Mouse (Mus musculus) adrenal gland, postnatal 10 days (tissue): Measurements from ENCODE around the gene Mei1. TPM values are rescaled to one million over a fixed set of nuclear protein-coding genes. Genes with fewer than 3 reads are reported as not detected.
"Not testable (repeated sequence)": the region's sequence is repeated elsewhere in the genome, so short reads cannot be mapped to it uniquely, and the experiment has no call there.

Experiments
- DNase-seq: peaks from one replicate; pipeline ENCODE4 v3.0.0; 2021; ENCODE audit warnings: mixed read lengths
- total RNA-seq, 2 experiments: library from RNA; stranded (reverse); gene quantifications; 2 replicates each; pipeline ENCODE4 v1.2.3; 2021

Mei1 gene
- total RNA-seq, 2 experiments from 2014 or later: 0.93 to 2.0 TPM

DNA sequence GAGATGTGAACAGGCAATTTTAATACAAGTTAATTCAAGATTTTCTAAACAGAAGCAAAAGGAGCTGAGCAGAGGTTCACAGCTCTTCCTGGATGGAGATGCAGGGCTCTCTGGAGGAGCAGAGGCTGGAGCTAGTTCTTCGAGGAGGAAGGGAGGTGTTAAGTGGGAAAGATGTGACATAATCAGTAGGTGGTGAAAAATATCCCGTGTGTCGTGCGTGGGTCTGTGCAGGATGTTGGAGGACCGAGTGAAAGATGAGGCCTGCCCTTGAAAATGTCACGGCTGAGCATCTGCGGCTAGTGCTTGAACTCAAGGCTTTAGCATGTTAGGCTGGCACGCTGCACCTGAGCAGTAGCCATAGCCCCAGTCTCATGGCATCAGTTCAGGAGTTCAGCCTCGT, 15.8 kb downstream of the Mei1 start:
- DNase-seq: no peak

DNA sequence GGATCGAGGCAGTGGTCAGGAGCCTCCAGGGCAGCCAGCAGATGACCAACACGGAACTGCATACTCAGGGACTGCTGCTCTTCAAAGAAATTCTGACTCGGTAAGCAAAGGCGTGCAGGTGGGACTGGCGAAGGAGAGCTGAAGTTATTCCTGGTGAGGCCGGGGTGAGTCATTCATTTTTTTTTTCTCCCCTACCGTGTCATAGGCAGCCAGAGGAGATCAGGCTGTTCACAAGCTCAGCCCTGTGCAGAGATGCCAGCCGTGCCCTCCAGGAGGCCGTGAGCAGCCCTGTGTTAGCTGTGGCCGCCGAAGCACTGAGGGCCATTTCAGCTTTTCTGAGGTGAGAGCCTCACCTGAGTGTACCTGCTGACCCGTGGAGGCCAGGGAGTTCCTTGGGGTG, 16.3 kb downstream of the Mei1 start:
- DNase-seq: peak; percentile 10

DNA sequence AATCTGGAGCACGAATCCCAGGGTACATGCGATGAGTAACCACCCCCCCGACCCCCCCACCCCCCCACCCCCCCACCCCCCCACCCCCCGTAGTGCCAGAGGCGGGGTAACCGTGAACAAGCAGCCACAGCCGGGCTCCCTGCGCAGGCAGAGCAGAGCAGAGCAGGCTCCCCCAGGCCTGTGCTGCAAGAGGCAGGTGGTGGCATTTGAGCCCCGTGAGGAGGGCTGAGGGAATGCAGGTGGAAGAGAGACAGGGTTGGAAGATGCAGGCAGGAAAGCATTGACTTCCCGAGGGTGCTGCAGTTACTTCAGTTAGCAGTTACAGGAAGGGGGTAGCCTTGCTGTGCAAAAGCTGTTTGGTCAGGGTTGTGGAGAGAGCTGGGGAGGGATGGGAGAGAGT, 17.5 kb downstream of the Mei1 start:
- no peak for DNase-seq

DNA sequence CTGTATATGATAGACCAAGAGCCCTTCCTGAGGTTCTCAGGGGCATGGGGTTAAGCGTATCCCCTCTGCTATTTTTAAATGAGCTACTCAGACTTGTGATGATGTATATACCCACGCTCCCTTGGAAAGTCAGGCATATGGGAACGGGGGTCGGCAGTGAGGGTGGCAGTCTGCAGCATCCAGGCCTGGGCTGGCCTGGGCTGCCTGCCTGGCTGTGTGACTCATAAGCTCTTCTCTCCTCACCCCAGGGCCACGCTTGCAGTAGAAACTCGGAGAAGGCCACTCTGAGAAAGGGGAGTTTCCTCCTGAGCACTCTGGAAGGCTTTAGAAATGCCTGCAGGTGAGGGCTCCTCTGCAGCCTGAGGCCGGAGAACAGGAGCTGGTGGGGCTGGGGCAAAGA, 21.3 kb downstream of the Mei1 start:
- DNase-seq: no peak

DNA sequence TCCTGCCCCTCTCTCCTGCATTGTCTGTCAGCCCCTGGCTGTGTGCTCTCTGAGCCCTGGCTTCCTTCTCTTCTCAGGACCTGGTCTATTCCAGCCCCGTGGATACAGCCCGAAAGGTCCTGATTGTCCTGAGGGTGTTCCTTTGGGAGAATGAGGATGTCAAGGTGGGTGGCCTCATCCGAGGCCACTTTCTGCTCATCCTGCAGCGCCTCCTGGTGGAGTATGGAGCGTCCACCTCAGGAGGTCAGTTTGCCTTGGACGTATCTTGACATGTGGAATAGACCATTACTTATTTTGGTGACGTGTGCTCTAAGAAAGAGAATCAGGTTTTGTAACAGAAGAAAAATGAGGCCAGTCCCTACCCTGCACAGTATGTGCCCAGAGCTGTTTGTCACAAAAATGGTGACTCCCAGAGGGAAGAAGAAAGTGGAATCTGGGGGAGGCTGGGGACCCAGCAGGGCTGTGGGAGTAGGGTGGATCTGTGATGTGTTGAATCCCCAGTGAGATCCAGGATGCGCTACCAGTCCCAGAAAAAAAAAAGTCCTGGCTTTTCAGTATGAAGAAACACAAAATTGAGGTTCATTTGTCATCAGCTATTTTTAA, 37.3 kb downstream of the Mei1 start:
- DNase-seq: peak; percentile 83

DNA sequence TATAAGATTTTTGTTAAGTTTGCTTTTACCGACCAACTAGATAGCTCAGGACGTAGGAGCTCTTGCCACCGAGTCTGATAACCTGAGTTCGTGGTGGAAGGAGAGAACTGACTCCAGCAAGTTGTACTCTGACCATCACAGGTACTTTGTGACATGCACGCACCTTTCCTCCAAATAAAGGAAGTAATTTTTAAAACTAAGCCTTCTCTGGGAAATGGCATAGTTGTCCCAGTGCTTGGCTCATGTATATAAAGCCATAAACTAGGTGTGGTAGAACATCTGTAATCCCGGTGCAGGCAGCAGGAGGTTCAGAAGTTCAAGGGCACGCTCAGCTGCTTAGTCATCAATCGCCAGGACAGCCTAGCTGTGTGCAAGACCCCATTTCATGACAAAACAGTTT, 50.7 kb downstream of the Mei1 start:
- no peak for DNase-seq

DNA sequence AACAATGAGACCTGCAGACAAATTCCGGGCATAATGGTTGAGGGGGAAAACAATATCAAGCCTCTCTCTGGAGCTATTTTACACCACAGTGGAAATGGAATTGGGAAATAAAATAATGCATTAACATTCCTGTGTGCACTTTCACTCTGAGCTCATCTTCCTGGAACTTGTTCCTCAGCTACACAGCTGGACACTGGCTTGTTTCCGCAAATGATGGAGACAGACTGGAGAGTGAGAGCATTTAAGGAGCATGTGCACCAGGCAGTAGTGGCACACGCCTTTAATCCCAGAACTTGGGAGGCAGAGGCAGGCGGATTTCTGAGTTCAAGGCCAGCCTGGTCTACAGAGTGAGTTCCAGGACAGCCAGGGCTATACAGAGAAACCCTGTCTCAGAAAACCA, 56.9 kb downstream of the Mei1 start:
- DNase-seq: not testable (repeated sequence)

DNA sequence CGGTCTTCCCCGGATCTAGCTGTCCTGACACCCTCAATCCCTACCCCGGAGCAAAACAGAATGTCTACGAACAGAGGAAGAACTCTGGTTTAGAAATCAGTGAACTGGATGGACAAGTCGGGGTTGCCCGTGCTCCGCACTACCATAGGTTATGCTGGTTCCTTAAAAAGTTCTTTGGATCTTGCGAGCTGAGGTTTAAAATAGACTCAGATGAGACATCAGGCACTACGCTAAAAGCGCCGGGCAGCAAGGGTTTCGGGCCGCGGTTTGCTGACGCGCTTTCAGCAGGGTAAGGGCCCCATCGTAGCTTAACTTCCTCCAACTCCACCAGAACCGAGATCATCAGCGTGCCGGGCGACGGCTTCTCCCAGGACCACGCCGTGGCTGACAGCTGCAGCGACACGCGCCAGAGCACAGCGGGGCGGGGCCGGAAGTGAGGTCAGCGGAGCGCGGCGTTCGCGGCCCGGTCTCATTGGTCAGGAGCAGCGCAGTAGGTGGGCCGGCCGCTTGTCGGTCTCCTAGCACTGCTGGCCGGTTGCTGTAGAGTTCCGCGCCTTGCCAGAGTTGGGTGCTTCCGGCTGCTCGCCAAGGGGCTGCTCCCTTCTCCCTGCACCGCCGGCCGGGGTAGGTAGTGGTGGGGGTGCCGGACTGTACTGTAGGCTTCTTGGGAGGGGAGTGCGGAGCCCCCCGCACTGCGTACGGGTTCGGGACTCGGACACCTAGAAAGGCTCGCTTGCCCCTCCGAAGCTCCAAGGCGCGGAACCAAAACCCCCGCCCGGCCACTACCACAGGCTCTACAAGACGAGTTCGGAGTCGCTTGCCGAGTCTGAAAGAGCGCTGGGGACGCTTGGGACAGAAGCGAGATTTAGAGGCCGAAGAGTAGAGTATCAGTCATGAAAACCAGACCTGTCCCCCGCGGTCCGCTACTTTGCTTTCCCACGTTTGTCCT, 57.9 kb downstream of the Mei1 start, which contains the start of gene Ccdc134:
Gene Ccdc134 (plus strand): TSS at position 497 of the 949 bp plus-strand sequence.
- DNase-seq: peak; percentile 98

DNA sequence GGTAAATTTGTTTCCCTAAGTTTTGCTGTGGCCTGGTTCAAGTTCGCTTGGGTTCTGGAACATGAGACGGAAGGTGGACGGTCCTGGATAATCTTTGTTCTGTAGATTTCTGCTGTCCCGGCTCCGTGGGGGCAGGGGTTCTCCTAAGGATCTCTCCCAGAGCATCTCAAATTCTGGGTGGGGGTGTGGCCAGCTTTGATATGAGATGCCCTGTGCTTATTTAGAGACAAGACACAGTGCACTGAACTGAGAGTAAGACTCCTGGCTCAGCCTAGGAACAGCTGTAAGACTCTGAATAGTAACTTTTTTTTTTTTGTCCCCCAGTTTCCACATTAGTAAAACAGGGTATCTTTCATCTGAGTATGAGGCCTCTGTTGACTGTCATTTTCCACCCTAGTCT, 58.6 kb downstream of the Mei1 start:
- DNase-seq: peak; percentile 6

DNA sequence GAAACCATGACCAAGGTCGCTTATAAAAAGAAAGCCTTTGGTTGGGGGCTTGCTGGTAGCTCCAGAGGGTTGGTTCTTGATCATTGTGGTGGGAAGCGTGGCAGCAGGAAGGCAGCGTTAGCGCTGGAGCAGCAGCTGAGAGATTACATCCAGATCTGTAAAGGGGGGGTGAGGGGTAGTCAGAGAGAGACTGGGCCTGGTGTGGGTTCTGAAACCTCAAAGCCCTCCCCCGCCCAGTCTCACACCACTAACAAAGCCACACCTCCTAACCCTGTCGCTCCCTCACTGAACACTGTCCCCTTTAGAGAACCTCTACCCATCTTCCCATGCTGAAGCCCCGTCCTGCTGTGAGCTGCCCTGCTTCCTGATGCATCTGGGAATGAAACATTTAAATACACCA, 60.8 kb downstream of the Mei1 start:
- DNase-seq: no peak

DNA sequence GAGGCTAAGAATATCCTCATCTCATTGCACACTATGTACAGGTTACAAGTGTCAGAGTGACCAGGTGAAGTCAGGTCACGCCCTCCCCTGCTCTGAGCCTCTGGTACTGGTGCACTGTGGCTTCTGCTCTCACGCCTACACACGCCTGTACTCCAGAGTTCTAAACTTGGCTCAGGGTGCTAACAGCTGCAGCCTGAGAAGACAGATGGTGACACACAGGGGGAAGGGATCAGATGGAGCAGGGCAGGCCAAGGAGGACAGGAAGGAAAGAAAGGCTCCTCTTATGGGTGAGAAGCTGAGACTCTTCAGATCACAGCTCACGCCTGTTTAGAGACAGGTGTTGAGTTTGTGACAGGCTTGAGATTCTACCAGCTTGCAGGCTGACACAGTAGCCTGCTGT, 65.6 kb downstream of the Mei1 start:
- no peak for DNase-seq

DNA sequence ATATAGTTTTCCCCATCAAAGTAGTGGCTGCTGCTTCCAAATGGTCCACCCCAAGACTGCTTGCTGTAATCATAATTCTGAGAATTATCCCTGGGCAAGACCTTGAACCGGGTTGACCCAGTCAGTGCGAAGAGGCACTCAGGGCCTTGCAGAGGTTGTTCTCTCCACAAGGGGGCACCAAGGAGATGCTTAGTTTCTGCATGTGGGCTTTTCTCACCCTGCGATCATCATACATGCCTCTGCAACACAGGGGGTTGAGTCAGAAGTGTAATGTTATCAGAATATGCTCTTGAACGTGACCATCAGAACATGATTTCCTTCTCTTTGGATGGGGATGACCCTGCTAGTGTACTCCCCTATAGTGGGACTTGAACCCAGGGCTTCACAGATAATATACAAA, 68.8 kb downstream of the Mei1 start:
- DNase-seq: peak; percentile 75

DNA sequence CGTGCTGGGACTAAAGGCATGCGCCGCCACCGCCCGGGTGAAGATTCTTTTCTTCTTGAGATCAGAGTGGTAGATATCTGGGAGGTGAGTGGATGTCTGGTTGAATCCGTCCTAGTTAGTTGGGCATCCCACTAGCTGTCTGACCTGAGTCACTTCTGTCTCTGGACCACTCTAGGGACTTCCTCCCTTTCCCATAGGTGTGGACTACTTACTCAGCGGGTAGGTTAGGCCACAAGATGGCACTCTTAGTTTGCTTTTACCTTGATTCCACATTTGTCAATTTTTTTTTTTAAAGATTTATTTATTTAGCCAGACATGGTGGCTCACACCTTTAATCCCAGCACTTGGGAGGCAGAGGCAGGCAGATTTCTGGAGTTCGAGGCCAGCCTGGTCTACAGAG, 69.4 kb downstream of the Mei1 start:
- no peak for DNase-seq

DNA sequence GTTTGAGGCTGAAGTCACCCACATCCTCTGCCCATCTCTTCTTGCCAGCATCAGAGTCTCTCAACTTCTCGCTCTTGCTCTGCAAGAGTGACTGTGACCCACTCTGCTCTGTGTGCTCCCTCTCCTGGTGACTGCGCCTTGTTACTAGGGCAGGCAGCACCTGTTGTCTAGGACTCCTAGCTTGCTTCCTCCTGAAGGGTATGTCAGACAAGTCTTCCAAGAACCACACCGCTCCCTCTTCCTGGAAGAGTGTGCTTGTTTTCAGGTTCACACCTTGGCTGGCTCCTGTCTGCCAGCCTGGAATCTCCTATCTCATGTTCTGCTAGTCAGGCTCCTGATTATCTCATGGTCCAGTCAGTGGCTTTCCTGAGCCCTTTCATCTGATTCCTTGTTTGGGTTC, 70.6 kb downstream of the Mei1 start:
- no peak for DNase-seq

DNA sequence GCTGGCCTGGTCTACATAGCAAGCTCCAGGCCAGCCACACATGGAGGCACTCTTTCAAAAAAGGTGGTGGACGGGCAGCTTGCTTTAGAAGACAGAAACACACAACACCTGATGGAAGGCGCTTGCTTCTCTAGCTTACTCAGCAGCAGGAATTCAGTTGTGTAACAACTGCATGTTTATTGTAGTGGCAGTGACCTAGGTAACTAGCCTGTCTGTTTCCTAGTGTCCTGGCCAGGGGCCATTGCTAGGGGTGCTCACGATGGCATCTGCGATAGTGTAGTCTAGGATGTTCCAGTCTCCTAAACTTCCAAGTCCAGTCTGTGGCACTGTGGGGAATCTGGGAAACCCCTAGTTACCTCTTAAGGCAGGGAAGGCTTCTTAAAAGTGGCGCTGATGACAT, 74.4 kb downstream of the Mei1 start:
- DNase-seq: no peak

DNA sequence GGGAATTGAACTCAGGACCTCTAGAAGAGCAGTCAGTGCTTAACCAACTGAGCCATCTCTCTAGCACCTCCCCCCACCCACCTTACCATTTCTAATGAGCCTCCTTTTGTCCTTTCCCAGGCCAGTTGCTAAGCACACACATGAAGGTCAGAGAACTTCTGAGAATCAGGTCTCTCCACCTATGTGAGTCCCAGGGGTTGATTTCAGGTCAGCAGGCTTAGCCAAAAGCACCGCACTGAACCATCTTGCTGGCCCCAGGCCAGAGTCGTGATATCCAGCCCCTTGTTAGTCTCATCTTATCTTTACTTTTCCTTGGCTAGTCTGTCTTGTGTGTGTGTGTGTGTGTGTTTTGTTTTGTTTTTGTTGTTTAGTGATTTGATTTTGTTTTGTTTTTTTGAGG, 75.6 kb downstream of the Mei1 start:
- no peak for DNase-seq

DNA sequence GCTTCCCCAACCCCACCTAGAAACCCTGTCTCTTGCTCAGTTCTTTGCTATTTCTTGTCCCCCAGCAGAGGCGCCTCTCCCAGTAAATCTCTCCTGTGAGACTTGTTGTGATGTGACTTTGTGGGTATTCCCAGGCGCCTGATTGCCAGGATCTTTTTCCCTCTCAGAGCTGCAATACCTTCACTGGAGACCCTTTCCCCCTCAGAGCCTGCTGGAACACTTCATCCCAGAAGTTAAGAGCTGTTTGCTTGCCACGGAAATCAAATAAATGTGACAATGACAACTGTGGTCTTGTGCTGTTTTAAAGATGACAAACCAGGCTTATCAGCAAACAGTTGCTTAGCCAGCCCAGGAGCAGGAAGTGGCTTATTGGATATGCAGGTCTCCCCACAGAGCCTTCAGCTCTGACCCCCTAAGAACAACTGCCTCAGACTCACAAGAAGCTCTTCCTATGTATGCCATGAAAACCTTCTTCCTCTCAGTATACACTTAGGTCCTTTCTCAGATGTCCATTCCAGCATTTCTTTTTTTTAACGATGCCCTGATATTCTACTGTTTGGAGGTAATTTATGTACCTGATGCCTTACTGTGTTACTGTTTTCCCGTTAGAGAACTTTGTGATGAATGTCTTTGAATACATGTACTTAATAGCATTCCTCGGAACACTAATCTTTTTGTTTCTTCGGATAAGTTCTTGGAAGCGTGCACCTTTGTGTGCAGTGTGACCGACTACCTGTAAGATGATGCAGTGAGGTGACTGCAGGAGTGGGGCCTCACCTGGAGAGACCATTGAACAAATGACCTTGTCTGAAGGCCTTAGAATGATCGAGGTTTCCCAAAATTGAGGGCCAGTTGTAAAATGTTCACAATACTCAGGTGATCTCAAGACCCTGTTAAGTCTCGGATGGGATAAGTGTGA, 76.3 kb downstream of the Mei1 start:
- no peak for DNase-seq

DNA sequence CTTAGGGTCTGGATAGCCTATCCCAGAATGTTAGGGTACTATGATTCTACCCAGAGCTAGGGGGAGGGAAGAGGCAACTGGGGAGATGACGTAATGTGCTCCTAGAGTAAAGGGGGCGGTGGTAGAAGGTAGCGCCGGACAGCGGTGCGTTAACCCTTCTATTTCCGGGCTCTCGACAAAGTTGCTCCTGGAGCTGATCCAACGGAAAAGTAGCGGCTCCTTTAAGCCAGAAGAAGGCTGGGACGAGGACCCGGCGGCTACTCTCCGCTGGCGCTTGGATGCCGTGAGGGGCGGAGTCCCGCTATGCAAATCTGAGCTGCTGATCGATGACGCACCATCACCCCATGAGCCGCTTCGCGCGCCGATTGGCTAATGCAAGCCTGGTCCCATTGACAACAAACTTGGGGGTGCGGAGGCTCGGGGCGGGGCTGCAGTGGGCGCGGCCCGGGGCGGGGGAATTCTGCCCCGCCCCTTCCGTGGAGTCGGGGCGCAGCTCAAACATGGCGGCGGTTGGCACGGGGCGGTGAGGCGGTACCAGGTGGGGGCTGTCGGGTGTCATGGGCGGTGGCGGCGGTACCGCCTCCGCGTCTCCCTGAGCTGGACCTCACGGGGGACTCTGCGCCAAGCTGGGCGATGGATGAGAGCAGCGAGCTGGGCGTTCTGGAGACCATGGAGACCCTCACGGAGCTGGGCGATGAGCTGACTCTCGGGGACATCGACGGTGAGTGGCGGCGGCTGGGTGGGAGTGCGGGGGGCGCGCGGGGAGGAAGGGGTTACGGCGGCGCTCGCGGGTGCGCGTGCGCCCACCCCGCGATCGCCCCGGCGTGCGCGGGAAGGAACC, 77.2 kb downstream of the Mei1 start, which contains the start of gene Srebf2:
Gene Srebf2 (plus strand): TSS at position 412 of the 841 bp plus-strand sequence.
- peak; percentile 99 for DNase-seq

DNA sequence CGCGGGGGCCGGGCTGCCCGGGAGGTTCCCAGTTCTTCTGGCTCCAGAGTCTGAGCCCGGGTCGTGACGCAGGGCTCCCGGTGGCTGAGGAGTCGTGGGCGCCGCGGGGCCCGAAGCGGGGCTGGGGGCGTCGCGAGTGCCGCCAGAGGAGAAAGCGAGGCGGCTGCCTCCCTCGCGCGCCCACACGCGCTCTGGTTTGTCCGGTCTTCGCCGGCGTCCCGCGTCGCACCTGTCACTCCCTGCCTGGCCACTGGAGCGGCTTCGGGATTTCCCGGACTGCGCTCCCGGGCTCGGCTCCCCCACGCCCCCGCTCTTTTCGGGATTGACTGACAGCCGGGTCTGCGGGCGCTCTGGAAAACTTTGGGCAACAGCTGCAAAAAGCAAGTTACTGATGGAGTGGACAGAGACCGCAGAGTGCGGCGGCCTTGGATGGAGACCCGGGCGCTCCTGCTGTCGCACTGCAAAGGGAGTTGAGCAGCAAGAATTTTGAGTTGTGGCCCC, 77.9 kb downstream of the Mei1 start:
- peak; percentile 67 for DNase-seq

DNA sequence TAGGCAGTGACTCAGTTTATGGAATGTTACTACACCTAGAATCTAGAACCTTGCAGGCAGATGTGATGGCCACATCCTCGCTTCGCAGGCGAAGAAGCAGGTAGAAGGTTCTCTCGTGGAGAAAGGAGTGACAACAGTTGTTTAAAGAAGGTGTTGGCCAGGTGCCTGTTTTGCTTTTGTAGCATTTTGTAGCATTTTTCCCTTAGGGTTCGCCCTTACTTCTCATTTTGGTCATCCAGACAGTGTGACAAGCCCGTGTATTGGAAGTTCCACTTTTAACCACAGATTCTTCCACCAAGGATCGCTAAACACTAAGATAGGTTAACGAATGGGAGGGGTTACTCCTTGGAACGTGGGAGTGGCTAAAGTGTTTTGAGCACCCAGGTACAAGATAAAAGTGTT, 78.7 kb downstream of the Mei1 start:
- DNase-seq: no peak

DNA sequence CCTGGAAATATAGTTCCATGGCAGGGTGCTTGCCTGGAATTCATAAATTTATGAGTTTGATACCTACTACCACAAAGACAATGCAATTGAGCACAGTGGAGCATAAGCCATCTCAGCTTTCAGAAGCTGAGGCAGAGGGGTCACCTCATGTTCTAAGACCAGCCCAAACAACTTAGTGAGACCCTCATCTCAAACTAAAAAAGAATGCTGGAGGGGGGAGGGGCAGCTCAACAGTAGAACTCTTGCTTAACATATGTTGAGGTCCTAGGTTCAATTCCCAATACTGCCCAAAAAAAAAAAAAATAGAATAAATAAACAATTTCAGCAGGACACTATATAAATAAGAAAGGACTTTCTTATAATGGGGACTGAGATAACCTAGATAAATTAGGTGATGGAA, 80.2 kb downstream of the Mei1 start:
- no peak for DNase-seq
